Mouse (Mus musculus): ENCODE measurements at regions not wholly inside any gene's neighbourhood (a gene's known extent, or its start where the extent isn't known, plus 50 kb on each side); places are given as distances from the start of the nearest gene placed in this dataset.

GRCm38 (mm10) chr15:87200282-87201048 lies 343.6 kb upstream of the Fam19a5 start:
- intact Hi-C loops (cut with DNase I): no loop called here

DNA sequence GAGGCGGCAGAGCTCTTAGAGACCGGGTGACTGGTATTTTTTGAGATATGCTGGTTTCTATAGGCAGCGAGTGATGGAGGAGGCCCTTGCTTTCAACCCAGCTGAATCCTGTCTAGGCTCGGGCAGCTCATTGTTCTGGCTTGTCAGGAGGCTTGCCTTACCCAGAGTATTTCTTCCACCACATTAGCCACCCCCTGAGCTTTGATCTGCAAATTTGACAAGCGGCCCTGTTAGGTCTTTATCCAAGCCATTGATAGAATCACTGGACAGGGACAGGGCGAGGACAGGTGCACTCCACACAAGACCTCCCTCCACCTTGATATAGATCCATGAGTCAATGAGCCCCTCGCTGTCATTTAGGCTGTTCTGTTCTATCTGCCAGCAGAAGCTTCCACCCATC lies 343.0 kb upstream of the Fam19a5 start:
- intact Hi-C loops (cut with DNase I): no loop called here

DNA sequence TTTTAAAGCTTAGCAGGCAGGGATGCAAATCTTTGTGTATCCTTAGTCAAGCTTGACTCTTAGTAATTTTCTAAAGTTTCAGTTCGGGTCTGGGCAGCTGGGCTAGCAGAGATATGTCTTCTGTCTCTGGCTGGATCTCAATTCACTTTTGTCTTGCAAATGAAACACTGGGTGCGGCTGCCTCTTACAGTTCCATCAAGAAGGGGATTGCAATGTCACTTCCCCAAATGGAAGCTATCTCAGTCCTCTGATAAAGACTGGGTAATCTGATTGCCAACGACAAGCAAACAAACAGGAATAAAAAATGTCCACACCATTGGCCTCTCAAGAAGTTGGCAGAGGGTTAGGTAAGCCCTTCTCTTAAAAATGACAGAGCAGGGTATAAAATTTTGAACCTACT lies 314.1 kb upstream of the Fam19a5 start:
- intact Hi-C loops (cut with DNase I): no loop called here

GRCm38 (mm10) chr15:87236096-87236495 lies 308.0 kb upstream of the Fam19a5 start:
- intact Hi-C loops (cut with DNase I): no loop called here

- intact Hi-C loops (cut with DNase I): no loop called here
Observed at GRCm38 (mm10) chr15:87239057-87239456, 305.0 kb upstream of the Fam19a5 start.

GRCm38 (mm10) chr15:87261497-87261896 lies 282.6 kb upstream of the Fam19a5 start:
- intact Hi-C loops (cut with DNase I): no loop called here

DNA sequence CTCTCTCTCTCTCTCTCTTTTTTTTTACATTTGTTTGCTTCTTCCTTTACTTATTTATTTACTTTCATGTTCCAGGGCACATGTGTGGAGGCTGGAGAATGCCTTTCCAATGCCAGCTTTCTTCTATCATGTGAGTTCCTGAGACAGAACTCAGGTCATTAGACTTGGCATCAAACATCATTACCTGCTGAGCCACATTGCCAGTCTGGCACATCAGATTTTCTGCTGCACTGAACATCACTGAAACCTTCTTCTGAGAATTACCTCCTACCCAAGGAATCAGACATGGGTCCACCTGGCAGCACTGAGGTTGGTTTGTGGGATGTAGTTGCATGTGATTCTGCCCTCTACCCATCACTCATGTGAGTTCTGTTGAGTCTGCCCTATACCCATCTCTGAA lies 279.2 kb upstream of the Fam19a5 start:
- intact Hi-C loops (cut with DNase I): no loop called here

DNA sequence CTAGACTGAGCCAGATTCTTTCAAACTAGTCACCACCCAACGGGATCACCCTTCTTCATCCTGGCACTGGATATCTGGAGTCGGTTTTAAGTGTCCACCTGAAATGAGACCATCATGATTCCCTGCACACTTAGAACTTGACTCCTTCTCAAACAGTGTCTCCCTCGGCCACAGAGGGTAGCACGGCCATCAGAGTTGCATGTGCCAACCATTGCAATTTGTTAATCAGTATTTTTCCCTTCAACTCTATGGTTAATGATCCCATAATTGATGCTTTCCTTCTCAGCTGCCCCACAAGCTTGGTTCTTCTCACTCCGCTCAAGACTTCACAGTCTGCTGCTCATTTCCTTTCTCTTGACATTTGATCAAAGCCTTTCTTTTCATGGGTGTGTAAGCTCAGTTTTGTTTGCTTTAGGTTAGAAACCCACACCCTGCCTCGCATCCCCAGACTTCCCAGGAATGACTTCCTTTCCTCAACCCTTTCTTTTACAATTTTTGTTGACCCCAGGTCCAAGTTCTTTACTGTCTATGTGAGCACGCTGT lies 253.0 kb upstream of the Fam19a5 start:
- intact Hi-C loops (cut with DNase I): no loop called here

DNA sequence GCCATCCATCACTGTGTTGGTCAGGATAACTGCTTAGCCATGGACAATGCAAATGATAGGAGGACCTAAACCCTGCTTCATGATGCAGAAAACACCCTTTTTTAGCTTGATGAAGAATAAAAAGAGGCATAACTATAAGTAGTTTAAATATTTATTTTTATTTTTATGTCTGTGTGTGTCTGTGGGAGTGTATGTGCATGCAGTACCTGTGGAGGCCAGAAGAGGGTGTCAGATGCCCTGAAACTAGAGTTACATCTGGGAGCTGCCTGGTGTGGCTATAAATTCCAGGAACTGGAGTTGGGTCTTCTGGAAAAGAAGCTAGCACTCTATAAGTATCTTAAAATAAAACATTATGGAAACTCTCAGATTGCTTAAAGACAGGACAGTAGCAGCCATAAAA lies 224.2 kb upstream of the Fam19a5 start:
- intact Hi-C loops (cut with DNase I): no loop called here

DNA sequence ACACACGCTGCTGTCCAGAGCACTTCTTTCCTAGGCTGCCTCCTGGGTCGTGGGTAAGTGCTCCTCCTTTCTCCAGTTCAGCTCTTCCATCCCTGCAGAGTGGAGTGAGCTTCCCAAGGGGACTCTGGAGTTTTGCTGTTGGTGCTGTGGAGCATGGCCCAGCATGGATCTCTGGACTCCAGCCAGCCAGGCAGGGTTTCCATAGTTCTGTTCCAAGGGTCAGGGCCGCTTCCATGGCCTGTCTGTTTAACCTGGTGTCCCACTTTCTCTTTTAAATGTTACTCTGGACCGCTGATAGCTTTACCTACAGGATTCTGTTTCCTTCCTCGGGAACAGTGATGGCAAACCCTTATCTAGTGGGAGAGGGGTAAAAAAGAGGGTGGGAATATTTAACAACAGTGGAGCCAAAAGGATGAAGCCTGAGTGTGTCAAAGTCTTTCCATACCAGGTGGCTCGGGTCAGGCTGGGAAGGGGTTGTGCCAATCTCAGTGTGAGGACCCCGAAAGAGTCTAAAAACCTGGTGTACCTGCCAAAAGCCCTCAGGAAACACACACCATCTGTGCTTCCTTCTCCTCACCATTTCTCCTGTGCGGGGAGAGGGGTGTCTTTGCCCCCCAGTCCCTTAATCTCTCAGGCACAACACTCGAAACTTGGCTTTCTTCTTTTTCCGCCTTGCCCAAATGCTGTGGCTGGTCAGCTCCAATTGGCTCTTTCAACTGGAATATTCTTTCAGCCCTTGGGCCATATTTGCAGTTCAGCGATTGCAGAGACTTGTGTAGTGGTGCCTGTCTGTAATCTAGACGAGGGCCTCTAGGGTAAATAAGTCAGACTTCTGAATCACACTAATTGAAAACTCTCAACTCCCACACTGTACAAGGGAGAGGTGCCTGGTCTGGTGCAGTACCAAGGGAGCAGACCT lies 222.8 kb upstream of the Fam19a5 start:
- intact Hi-C loops (cut with DNase I): no loop called here

DNA sequence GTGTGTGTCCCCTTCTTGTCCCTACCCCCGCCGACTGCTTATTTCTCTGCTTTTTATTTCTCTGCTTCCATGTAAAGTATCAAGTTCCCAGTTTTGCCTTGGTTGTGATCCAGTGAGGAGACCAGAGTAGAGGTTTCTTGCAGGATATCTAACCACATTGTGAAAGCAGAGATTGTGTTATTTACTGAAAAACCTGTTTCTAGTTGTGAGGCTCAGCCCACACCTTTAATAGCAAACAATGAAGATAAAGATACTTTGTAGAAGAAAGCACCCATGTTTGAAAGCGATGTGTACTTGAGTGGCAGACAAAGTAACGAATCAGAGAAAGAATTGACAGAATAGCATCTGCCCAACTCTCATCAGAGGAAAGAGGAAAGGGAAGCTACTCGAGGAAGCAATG lies 218.7 kb upstream of the Fam19a5 start:
- intact Hi-C loops (cut with DNase I): no loop called here

GRCm38 (mm10) chr15:87326281-87326680 lies 217.8 kb upstream of the Fam19a5 start:
- intact Hi-C loops (cut with DNase I): no loop called here

- intact Hi-C loops (cut with DNase I): no loop called here
Observed at GRCm38 (mm10) chr15:87332441-87332840, 211.7 kb upstream of the Fam19a5 start.

DNA sequence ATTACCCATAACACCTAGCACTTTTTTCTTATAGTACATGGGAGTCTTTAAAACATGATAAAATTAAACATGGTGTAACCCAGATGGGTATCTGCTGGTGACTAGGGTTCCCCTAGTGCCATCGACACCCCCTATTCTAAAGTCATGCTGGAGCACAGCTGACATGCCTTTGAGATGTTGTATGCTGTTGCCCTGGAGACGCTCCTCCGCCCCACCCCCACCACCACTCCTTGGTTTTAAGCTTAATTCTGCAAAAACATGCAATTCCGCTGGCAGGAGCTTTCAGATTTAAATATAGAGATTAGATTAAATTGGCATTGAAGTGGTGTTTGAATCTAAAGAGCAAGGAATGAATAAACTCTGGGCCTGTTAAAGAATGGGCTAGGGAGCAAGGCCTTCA lies 210.6 kb upstream of the Fam19a5 start:
- intact Hi-C loops (cut with DNase I): no loop called here

DNA sequence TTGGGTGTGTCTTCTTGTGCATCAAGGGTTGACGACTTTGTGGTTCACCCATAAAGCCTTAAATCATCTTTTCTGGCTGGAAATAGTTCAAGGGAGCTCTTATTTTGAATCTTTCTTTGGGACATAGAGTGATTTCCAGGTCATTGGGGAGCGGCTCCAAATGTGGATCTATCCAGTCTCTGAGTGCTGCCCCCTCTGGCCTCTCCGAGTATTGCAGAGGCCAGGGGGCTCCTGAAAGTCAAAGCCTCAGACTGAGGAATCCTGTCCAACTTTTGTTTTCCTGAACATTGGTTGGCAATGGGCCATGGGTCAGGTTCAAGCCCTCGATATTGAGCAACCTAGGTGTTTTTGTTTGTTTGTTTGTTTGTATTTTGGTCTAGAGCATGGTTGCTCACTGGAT lies 209.7 kb upstream of the Fam19a5 start:
- intact Hi-C loops (cut with DNase I): no loop called here

DNA sequence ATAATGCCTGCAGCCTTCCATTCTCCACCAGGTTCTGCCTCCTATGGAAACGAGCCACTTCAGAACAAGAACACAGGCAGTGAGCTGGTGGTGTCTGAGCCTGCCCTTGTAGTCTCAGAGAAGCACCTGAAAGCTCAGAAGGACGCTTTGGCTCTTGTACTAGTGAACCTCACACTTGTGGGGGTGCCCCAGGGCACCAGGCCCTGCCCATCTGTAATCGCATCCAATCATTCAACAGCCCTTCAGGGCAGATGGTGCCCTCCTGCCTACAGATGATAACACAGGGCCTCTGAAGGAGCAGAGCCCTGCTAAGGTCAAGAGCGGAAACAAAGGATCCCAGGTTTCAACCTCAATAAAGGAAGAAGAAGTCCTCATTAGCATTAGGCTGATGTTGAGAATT lies 208.8 kb upstream of the Fam19a5 start:
- intact Hi-C loops (cut with DNase I): no loop called here

DNA sequence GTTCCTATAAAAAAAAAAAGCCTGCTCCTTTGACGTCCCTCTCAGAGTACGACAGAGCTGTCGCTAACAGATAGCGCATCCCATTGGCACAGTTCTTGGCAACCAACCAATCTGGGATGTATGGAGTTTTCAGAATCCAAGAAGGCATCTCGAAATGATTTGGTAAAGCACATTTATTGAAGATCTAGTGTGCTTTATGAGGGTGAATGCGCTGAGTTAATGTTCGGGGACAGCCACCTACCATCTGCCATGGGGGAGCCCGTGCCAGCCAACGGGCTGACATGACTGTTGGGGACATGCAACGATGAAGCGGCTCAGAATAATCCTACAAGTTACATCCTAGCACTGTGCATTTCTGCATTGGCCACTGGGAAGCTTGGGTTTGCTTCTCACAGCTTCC lies 208.4 kb upstream of the Fam19a5 start:
- intact Hi-C loops (cut with DNase I): no loop called here

DNA sequence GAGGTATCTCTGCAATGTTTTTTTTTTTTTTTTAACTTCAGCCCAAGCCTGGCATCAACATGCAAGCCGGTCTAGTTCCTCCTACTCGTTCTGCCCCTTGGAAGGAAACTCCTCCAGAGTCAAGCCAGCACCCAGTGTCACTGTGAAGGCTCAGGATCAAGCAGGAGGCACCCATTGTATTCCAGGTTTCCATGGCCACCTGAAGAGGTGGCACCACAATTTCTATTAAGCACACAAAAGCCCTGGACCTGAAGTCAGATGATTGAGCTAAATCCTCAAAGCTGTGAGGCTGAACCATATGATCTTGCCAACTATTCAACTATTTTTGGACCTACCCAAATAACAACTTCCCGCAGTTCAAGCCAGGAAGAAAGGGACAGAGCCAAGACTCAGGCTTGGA lies 204.2 kb upstream of the Fam19a5 start:
- intact Hi-C loops (cut with DNase I): no loop called here

DNA sequence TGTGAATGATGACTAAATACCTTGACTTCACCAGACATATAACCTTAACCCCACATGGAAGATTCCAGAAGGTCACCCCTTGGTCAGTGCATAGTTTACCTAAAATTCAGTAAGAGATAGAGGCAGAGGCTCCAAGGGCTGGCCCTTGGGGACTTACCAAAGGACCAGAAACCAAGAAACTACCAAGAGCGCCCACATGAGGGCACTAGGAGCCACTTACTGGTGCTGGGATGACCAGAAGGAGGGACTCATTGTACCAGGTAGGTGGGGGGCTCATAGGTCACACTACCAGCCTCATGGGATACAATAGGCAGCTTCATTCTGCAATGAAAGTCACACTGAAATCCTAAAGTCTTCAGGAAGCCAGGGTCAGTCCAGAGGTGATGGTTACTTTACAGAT lies 201.4 kb upstream of the Fam19a5 start:
- intact Hi-C loops (cut with DNase I): no loop called here

GRCm38 (mm10) chr15:87345826-87346225 lies 198.3 kb upstream of the Fam19a5 start:
- intact Hi-C loops (cut with DNase I): no loop called here

DNA sequence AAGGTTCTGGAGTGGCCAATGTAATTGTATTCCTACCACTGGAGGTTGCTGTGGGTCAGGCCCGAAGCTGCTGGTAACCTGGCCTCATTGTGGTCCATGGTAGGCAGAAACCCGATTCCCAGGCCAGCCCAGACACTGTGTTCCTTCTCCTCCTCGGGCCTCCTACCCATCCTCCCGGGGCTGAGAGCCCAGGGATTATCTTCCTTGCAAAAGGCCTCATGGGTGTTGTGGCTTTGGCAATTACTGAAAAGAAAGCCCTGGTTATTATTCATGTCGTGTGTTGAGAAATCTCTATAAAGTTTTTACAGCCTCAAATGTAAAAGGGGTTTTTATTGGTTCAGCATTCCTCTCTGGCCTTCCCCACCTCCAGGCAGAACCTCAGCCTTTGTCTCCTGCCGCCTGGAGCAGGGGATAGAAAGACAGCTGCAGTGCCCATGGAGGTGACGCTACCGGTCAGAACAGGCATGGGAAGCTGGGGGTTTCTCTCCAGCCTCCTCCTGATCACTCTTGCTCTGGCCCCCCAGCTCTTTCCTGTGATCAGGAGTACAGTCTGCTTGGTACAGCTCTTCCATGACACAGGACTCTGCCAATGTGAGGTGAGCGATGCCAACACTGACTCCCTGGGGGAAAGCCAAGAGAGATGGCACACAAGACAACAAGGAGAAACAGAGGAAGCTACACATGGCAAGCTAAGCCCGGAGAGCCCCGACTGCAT lies 194.4 kb upstream of the Fam19a5 start:
- intact Hi-C loops (cut with DNase I): no loop called here

- intact Hi-C loops (cut with DNase I): no loop called here
Observed at GRCm38 (mm10) chr15:87352812-87353211, 191.3 kb upstream of the Fam19a5 start.
